Mouse (Mus musculus) bone marrow, adult 2 months (tissue): ENCODE results near the gene Tet3. TPM values are rescaled to one million over a fixed set of nuclear protein-coding genes. Genes with fewer than 3 reads are reported as not detected.

ENCODE experiments used
- H3K27ac ChIP-seq: fragments of 200-500 bp; 2 replicates; pipeline ENCODE4 v1.5.1; 2012; ENCODE audit warnings: low read depth, mild to moderate bottlenecking, control low read depth, inconsistent platforms, low read length; ENCODE audit not compliant: control insufficient read depth, poor library complexity, insufficient read depth
- H3K4me1 ChIP-seq: fragments of 200-500 bp; 2 replicates; pipeline ENCODE4 v1.6.1; 2011; ENCODE audit warnings: low read length; ENCODE audit not compliant: control insufficient read depth, insufficient read depth
- H3K4me3 ChIP-seq: fragments of 200-500 bp; replicated peaks from 2 replicates; pipeline ENCODE3; 2011; ENCODE audit warnings: mild to moderate bottlenecking, low read depth, low read length, control low read depth; ENCODE audit not compliant: control insufficient read depth
- CTCF ChIP-seq: fragments of 200-500 bp; IDR thresholded peaks from 2 replicates; pipeline ENCODE4 v1.5.1; 2011; ENCODE audit warnings: low read length, control low read depth; ENCODE audit not compliant: control insufficient read depth, insufficient read depth
- POLR2A ChIP-seq: fragments of 200-500 bp; IDR thresholded peaks from 2 replicates; pipeline ENCODE4 v1.6.1; 2011; ENCODE audit warnings: low read depth, mild to moderate bottlenecking, control low read depth, low read length, borderline replicate concordance; ENCODE audit not compliant: control insufficient read depth
- WGBS: fragments of 180-500 bp; shearing (Covaris S2); methylation state at CpG from one replicate; pipeline ENCODE4 v1.1.7; 2018; 5-methylcytosine and 5-hydroxymethylcytosine counted together
- polyA plus RNA-seq: library from polyadenylated mRNA; stranded (reverse); fragments of >200 nt; gene quantifications from 2 replicates; pipeline ENCODE4 v1.2.4, GENCODE M21; 2011; ENCODE audit warnings: low replicate concordance; ENCODE audit not compliant: missing spikeins, insufficient read depth, insufficient read length

Tet3 gene
- polyA plus RNA-seq, 1 experiment: 35.7 TPM

DNA sequence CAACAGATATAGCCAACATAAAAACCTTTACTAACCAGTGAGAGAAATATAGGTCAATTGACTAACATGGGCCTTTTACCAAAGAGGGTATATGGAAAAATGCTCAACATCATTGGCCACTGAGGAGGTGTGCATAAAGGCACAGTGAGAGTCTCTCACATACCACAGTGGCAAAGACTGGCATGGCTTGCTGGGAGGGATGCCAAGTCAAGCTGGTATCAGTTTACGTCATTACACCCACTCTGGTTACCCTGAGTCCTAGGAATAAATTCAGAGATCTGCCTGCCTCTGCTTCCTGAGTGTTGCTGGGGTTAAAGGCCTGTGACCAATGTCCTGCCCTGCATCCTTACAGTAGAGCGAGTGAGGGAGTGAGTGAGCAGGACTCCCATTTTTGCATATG lies 62.2 kb downstream of the Tet3 start:
- TF ChIP-seq POLR2A (no peak), CTCF (no peak)
- Histone ChIP-seq H3K4me1 (peaks cover 3% of the 10 kb centered on the region; the same call in 1 of the 2 replicates), H3K27ac (peak overlapping the region; percentile 6; the same call in 1 of the 2 replicates), H3K4me3 (no peak overlapping the region)
- 85% methylated on average over 2 of the region's 2 CpGs for WGBS

DNA sequence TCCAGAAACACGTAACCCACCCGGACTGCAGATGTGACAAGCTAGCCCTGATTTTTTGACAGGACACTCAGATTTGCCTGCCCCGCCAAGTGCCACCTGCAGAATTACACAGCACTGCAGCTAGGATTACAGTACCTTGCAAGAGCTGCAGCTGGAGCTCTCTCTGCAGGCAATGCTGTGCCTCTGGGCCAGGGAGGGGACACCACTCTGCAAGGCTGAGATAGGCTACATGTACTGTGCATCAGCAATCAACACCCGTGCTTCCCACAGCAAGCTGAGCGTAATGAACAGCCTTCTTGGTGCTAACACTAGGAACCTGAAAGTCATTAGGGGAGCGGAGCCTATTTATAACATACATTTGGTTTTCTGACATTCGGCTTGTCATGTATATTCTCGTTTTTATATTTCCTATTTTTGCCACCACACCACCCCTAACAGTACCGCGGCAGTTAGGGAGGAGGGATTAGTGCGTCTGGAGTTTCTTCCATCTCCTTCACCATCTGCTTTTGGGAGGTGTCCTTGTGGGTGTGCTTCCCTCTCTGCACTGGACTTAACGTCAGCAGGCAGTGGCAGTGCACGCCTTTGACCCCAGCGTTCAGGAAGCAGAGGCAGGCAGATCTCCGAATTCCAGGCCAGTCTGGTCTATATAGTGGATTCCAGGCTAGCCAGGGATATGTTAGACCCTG lies 63.2 kb downstream of the Tet3 start:
- 0 out of 2 replicates have a peak overlapping the region, but pooled peaks have one; percentile 30 for H3K27ac ChIP-seq
- 74% methylated on average over 15 of the region's 15 CpGs for WGBS

DNA sequence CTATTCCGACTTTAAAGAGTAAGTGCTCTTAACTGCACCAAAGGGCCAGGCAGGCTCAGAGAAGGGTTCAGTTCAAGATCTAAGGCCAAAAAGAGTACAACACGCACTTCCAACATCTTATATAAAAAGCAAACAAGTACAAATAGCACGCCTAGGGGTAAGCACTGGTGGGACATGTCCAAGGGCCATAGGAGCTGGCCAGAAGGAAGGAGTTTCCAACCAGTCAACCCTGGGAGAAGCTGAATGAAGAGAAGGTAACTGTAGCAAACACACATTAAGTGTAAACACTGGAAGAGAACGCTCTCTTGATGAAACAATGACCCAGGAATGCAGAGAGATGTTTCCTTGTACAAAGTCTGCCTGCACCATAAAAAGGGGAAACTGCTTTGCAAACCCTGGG lies 64.8 kb downstream of the Tet3 start:
- WGBS: 91% methylated on average over 4 of the region's 4 CpGs
- TF ChIP-seq POLR2A (no peak), CTCF (no peak)

More for the DNA sequence above, 63.2 kb downstream of the Tet3 start:
- no peak overlapping the region for H3K4me3 ChIP-seq
- peak; percentile 29; the same call in 1 of the 2 replicates for TF ChIP-seq CTCF
- TF ChIP-seq POLR2A: no peak
- H3K4me1 ChIP-seq: peaks cover 2% of the 10 kb centered on the region; the same call in 1 of the 2 replicates

DNA sequence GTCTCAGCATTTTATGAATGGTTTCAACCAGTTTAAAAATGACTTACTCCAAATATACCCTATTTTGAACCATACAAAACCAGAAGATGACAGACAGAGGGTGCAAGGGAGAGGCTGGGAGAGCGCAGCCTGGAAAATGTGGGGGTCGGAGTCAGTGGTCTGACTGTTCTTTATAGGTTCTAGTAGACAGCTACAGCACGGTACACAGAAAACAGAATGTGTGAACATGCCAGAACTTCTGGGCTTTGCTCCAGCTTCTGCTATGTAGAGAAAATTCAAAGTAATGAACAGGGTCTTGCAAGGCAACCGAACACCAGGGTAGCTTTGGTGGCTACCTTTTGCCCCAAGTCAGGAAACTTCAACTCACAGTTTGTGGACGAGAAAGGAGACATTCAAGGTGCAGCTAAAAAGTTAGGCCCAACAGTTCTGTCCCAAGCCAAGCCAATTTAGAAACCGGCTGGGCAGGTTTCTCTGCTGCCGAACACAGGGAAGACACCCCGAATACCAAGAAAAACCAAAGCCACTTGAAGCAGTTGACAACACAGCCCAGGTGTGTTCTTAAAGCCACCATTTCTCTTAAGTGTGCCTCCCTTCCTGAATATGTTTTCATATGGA lies 66.6 kb downstream of the Tet3 start:
- H3K4me3 ChIP-seq: no peak overlapping the region
- no peak overlapping the region for H3K27ac ChIP-seq
- TF ChIP-seq CTCF (no peak), POLR2A (no peak)
- peaks cover 2% of the 10 kb centered on the region; the same call in 1 of the 2 replicates for H3K4me1 ChIP-seq
- 89% methylated on average over 8 of the region's 8 CpGs for WGBS

More for the DNA sequence above, 64.8 kb downstream of the Tet3 start:
- H3K4me3 ChIP-seq: no peak overlapping the region
- no peak overlapping the region for H3K27ac ChIP-seq
- H3K4me1 ChIP-seq: peaks cover 2% of the 10 kb centered on the region; the same call in 1 of the 2 replicates

DNA sequence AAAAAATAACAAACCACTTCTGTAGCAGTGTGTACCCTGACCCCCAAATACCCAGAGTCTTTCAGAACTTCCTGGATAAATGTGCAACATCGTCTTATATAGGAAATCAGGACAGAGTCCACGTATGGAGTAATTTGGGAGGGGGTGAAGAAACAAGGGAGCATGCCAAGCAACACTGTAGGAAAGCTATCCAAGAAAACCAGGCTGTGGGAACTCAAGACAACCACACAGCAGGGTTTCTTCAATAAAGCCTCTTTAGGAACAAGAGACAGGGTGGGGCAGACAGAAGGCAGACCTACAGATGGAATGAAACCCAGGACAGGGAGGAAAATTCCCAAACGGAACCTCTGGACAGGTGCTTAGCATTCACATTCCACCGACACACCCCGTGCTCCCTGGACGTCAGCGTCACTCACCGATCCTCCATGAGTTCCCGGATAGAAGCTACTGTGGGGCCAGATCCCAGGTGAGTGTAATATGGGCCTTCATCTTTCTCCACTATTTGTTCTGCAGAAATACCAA lies 73.3 kb downstream of the Tet3 start:
- WGBS: 91% methylated on average over 9 of the region's 9 CpGs

DNA sequence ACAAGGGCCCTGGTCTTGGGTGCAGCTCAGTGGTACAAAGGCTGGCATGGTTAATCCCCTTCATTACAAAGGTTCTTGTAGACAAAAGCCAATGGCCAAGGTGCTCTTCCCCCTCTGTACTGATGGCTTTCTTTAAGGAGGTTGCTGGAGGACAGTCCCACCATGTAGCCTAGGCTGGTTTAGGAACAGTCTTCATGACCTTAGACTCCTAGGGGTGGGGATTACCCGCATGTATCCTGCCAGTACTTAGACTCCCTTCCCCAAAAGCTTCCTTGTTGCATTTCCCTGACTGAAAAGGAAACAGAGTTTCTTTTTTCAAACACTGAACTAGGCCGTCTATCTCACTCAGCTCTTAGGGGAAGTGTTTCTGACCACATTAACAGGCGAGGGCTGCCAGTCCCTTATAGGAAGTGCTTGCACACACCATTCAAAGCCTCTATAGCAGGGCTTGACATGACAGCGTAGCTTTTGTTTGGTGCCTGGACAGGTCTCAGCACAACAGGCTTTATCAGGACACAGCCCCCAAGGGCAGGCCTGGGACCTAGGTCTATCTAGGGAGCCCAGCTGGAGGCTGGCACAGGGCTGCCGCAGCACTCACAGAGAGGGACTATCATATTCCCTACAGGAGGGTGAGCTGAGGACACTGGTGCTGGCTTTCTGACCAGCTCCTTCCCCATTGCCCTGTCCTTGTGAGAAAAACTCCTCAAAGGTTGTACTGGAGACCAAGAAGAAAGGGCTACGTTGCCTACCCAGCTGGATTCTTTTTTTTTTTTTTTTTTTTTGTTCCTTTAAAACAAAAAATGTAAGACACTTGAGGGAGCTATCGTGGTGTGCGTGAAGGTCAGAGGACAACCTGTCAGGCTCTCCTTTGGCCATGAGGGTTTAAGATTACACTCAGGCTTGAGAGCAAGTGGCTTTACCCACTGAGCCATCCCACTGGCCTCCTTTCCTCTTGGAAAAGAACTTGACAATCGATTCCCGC lies 77.1 kb downstream of the Tet3 start:
- H3K4me3 ChIP-seq: no peak overlapping the region
- TF ChIP-seq POLR2A: peak; percentile 35; the same call in 1 of the 2 replicates
- TF ChIP-seq CTCF: no peak
- peak overlapping the region; percentile 42 for H3K27ac ChIP-seq
- WGBS: 29% methylated on average over 10 of the region's 10 CpGs
- peaks cover 5% of the 10 kb centered on the region; the same call in 1 of the 2 replicates for H3K4me1 ChIP-seq

More for the DNA sequence above, 73.3 kb downstream of the Tet3 start:
- TF ChIP-seq POLR2A (no peak), CTCF (no peak)
- Histone ChIP-seq H3K4me3 (no peak overlapping the region), H3K27ac (no peak overlapping the region), H3K4me1 (peaks cover 5% of the 10 kb centered on the region; the same call in 1 of the 2 replicates)

DNA sequence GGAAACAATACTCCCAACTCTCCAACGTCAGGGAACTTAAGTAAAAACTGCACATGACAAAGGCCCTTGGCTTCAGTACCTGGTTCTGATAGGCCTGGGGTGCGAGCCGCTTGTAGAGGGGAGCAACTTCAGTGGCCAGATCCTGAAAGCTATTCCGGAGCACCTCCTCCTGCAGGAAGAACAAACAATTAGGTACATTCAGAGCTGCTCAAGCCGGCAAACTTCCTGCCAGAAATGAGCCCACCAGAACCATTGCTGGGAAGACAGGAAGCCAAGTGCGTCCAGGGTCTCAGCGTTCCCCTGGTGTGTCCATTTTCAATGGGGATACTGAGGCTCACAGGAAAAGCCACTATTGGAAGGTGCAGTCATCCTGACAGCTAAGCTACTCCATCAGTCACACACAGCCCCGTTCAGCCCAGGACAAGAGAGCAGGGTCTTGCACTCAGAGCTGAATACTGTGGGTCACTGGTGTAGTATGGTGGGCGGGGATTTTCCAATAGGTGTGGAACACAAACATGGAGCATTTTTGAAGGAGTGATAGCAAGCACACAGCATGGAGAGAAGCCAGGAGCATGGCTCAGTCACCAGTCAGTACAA lies 85.1 kb downstream of the Tet3 start:
- Histone ChIP-seq H3K4me1 (no peaks in the 10 kb centered on the region), H3K4me3 (no peak overlapping the region), H3K27ac (no peak overlapping the region; the same call in 1 of the 2 replicates)
- WGBS: 90% methylated on average over 9 of the region's 9 CpGs
- TF ChIP-seq CTCF (no peak), POLR2A (no peak)
